Mouse (Mus musculus) adrenal gland (tissue): ENCODE measurements around the gene Cep97.
"Not testable (repeated sequence)": the region's sequence is repeated elsewhere in the genome, so short reads cannot be mapped to it uniquely, and the experiment has no call there.

Experiments used
- intact Hi-C: fragments of 180-260 bp; cut with DNase I; formaldehyde crosslinking; loops from one replicate; pipeline ENCODE4 v1.15.1; 2025
- long read RNA-seq, 2 experiments: library from polyadenylated mRNA; unstranded; transcript quantifications; one replicate each; pipeline ENCODE4 v2.0.0; 2020; ENCODE audit warnings: borderline replicate concordance in 1 of 2; ENCODE audit not compliant: insufficient replicate concordance in 1 of 2

The Cep97 gene
- long read RNA-seq, experiment 1, full-length matches to known transcripts = 2 of 5 reads
- long read RNA-seq, experiment 1, partial matches to known transcripts = 2 of 5 reads
- long read RNA-seq, experiment 1, other reads (novel, unspliced or antisense) = 1 of 5 reads
- long read RNA-seq, experiment 2, partial matches to known transcripts = 1 of 3 reads
- long read RNA-seq, experiment 2, other reads (novel, unspliced or antisense) = 1 of 3 reads

- intact Hi-C loops = no loop called here
These were observed at the start of gene Cep97 for GRCm38 (mm10) chr16:55934453-55935037. Gene Cep97 (minus strand): TSS chr16:55934855.

- intact Hi-C loops = loop anchor here (5.0 kb wide), 1 partner anchor 52 kb away; the partner anchor contains the start of gene Pcnp
These were observed 40.2 kb upstream of the Cep97 start for GRCm38 (mm10) chr16:55974903-55975285.

GRCm38 (mm10) chr16:55974256-55974902 lies 39.7 kb upstream of the Cep97 start:
- intact Hi-C loops = loop anchor here (5.0 kb wide), 1 partner anchor 53 kb away; the partner anchor contains the start of gene Pcnp

- intact Hi-C loops = loop anchor here (5.0 kb wide), 1 partner anchor 54 kb away; the partner anchor contains the start of gene Pcnp
These were observed 39.0 kb upstream of the Cep97 start, which contains the start of gene Zbtb11 for GRCm38 (mm10) chr16:55973431-55974255. Gene Zbtb11 (plus strand): TSS chr16:55973883.

- intact Hi-C loops = loop anchor here (5.0 kb wide), 1 partner anchor 55 kb away; the partner anchor contains the start of gene Pcnp
These were observed 38.1 kb upstream of the Cep97 start for GRCm38 (mm10) chr16:55972626-55973201.

- intact Hi-C loops = loop anchor here (5.0 kb wide), 1 partner anchor 55 kb away; the partner anchor contains the start of gene Pcnp
These were observed 37.3 kb upstream of the Cep97 start for GRCm38 (mm10) chr16:55971735-55972615.

- intact Hi-C loops = loop anchor here (5.0 kb wide), 1 partner anchor 57 kb away; the partner anchor contains the start of gene Pcnp
These were observed 35.8 kb upstream of the Cep97 start for GRCm38 (mm10) chr16:55970416-55970815.

GRCm38 (mm10) chr16:55969147-55969546 lies 34.5 kb upstream of the Cep97 start:
- intact Hi-C loops = no loop called here

GRCm38 (mm10) chr16:55967221-55967620 lies 32.6 kb upstream of the Cep97 start:
- intact Hi-C loops = no loop called here

GRCm38 (mm10) chr16:55966212-55966871 lies 31.7 kb upstream of the Cep97 start, which contains the start of gene Rpl24:
Gene Rpl24 (plus strand): TSS chr16:55966275.
- intact Hi-C loops = no loop called here

GRCm38 (mm10) chr16:55964126-55964949 lies 29.7 kb upstream of the Cep97 start:
- intact Hi-C loops = loop anchor here (1.0 kb wide), 1 partner anchor 100 kb away; no protein-coding TSS in a partner anchor

- intact Hi-C loops = not testable (repeated sequence)
These were observed 28.4 kb upstream of the Cep97 start for GRCm38 (mm10) chr16:55963068-55963467.

- intact Hi-C loops = loop anchor here (5.0 kb wide), 2 partner anchors 113 to 178 kb away; no protein-coding TSS in a partner anchor
These were observed 19.5 kb upstream of the Cep97 start for GRCm38 (mm10) chr16:55954196-55954595.

- intact Hi-C loops = loop anchor here (5.0 kb wide), 2 partner anchors 115 to 180 kb away; no protein-coding TSS in a partner anchor
These were observed 18.1 kb upstream of the Cep97 start for GRCm38 (mm10) chr16:55952771-55953170.

GRCm38 (mm10) chr16:55951679-55952327 lies 17.1 kb upstream of the Cep97 start:
- intact Hi-C loops = loop anchor here (5.0 kb wide), 2 partner anchors 115 to 180 kb away; no protein-coding TSS in a partner anchor

- intact Hi-C loops = loop anchor here (5.0 kb wide), 2 partner anchors 116 to 181 kb away; no protein-coding TSS in a partner anchor
These were observed 16.5 kb upstream of the Cep97 start for GRCm38 (mm10) chr16:55950946-55951678.
